Mouse (Mus musculus) thymus, adult 2 months (tissue): Measurements from ENCODE around the gene Svs3b.
"Not testable (repeated sequence)": the region's sequence is repeated elsewhere in the genome, so short reads cannot be mapped to it uniquely, and the experiment has no call there.

Source experiments
- CTCF ChIP-seq: fragments of 200-500 bp; IDR thresholded peaks from 2 replicates; pipeline ENCODE4 v1.5.1; 2012; ENCODE audit warnings: mild to moderate bottlenecking, control low read depth, low read length, moderate library complexity, borderline replicate concordance; ENCODE audit not compliant: control insufficient read depth, poor library complexity, insufficient read depth; ENCODE audit errors: extremely low read depth
- POLR2A ChIP-seq: fragments of 200-500 bp; IDR thresholded peaks from 2 replicates; pipeline ENCODE4 v1.6.1; 2012; ENCODE audit warnings: mild to moderate bottlenecking, low read length, control low read depth, moderate library complexity; ENCODE audit not compliant: control insufficient read depth, poor library complexity, insufficient read depth; ENCODE audit errors: extremely low read depth

- not testable (repeated sequence) for TF ChIP-seq POLR2A, CTCF
Observed at GRCm38 (mm10) chr2:164288968-164289367, 32.5 kb upstream of the Svs3b start, which contains the start of gene Svs3a.
